Mouse (Mus musculus) gastrocnemius, postnatal 14 days (tissue): ENCODE results near the gene Nrbf2. TPM values are rescaled to one million over a fixed set of nuclear protein-coding genes. Genes with fewer than 3 reads are reported as not detected.

Experiments
- DNase-seq: peaks from one replicate; pipeline ENCODE4 v3.0.0; 2021; ENCODE audit warnings: mixed read lengths
- intact Hi-C: fragments of 180-260 bp; cut with DNase I; formaldehyde crosslinking; loops from one replicate; pipeline ENCODE4 v1.15.1; 2025; ENCODE audit warnings: low total_unique reads
- total RNA-seq, 2 experiments: library from RNA; stranded (reverse); gene quantifications; 2 replicates each; pipeline ENCODE4 v1.2.3; 2021

The Nrbf2 gene
- total RNA-seq, 2 experiments from 2014 or later, result 8.7 to 12.4 TPM

- DNase-seq, result no peak
- intact Hi-C loops, result no loop called here
Observed at GRCm38 (mm10) chr10:67297175-67297855, 12.2 kb upstream of the Nrbf2 start.

- DNase-seq, result no peak
- intact Hi-C loops, result no loop called here
Observed at GRCm38 (mm10) chr10:67296482-67297152, 11.5 kb upstream of the Nrbf2 start.

- intact Hi-C loops, result no loop called here
- DNase-seq, result no peak
Observed at GRCm38 (mm10) chr10:67295938-67296466, 10.9 kb upstream of the Nrbf2 start.

- intact Hi-C loops, result no loop called here
- DNase-seq, result no peak
Observed at GRCm38 (mm10) chr10:67295331-67295730, 10.2 kb upstream of the Nrbf2 start.

GRCm38 (mm10) chr10:67291087-67291486 is 6.0 kb upstream of the Nrbf2 start:
- intact Hi-C loops, result no loop called here
- no peak for DNase-seq

- DNase-seq, result no peak
- intact Hi-C loops, result no loop called here
Observed at GRCm38 (mm10) chr10:67290622-67291021, 5.5 kb upstream of the Nrbf2 start.

- DNase-seq, result peak; percentile 87
- intact Hi-C loops, result no loop called here
Observed at GRCm38 (mm10) chr10:67287877-67288276, 2.8 kb upstream of the Nrbf2 start.

- DNase-seq, result peak; percentile 25
- intact Hi-C loops, result no loop called here
Observed at GRCm38 (mm10) chr10:67284761-67285175, 337 bp downstream of the Nrbf2 start.

GRCm38 (mm10) chr10:67284311-67284710 is 794 bp downstream of the Nrbf2 start:
- peak; percentile 43 for DNase-seq
- intact Hi-C loops, result no loop called here

GRCm38 (mm10) chr10:67283516-67283915 is 1.6 kb downstream of the Nrbf2 start:
- intact Hi-C loops, result no loop called here
- DNase-seq, result no peak

- DNase-seq, result no peak
- intact Hi-C loops, result no loop called here
Observed at GRCm38 (mm10) chr10:67282531-67282930, 2.6 kb downstream of the Nrbf2 start.

- DNase-seq, result no peak
- intact Hi-C loops, result no loop called here
Observed at GRCm38 (mm10) chr10:67281852-67282251, 3.3 kb downstream of the Nrbf2 start.

- DNase-seq, result no peak
- intact Hi-C loops, result no loop called here
Observed at GRCm38 (mm10) chr10:67275916-67276315, 9.2 kb downstream of the Nrbf2 start.

GRCm38 (mm10) chr10:67264852-67265251 is 20.3 kb downstream of the Nrbf2 start:
- intact Hi-C loops, result loop anchor here (5.0 kb wide), 1 partner anchor 47 kb away; no protein-coding TSS in a partner anchor
- peak; percentile 48 for DNase-seq

GRCm38 (mm10) chr10:67253115-67253514 is 32.0 kb downstream of the Nrbf2 start:
- intact Hi-C loops, result no loop called here
- DNase-seq, result no peak

- intact Hi-C loops, result no loop called here
- peak; percentile 17 for DNase-seq
Observed at GRCm38 (mm10) chr10:67252353-67252752, 32.8 kb downstream of the Nrbf2 start.

- no peak for DNase-seq
- intact Hi-C loops, result no loop called here
Observed at GRCm38 (mm10) chr10:67250846-67251245, 34.3 kb downstream of the Nrbf2 start.

- no peak for DNase-seq
- intact Hi-C loops, result no loop called here
Observed at GRCm38 (mm10) chr10:67249486-67249885, 35.6 kb downstream of the Nrbf2 start.

- intact Hi-C loops, result no loop called here
- peak; percentile 16 for DNase-seq
Observed at GRCm38 (mm10) chr10:67247145-67247544, 38.0 kb downstream of the Nrbf2 start.

GRCm38 (mm10) chr10:67230439-67230838 is 54.7 kb downstream of the Nrbf2 start:
- intact Hi-C loops, result no loop called here
- DNase-seq, result no peak

- DNase-seq, result no peak
- intact Hi-C loops, result loop anchor here (10.0 kb wide), 1 partner anchor 312 kb away; no protein-coding TSS in a partner anchor
Observed at GRCm38 (mm10) chr10:67226543-67226942, 58.6 kb downstream of the Nrbf2 start.
